Mouse (Mus musculus) intestine, embryonic 16.5 days (tissue): ENCODE measurements around the gene Zfp330. TPM values are rescaled to one million over a fixed set of nuclear protein-coding genes. Genes with fewer than 3 reads are reported as not detected.

Experiments
- ATAC-seq: fragments of 200-750 bp; cut with Nextera tagmentation; 2 replicates; pipeline ENCODE4 v1.8.0; 2017; ENCODE audit warnings: moderate TSS enrichment, moderate library complexity
- H3K27ac ChIP-seq: fragments of 300-500 bp; sonication (generic); 2 replicates; pipeline ENCODE4 v1.5.1; 2014; ENCODE audit warnings: mild to moderate bottlenecking, low read length
- H3K27me3 ChIP-seq: fragments of 300-500 bp; sonication (generic); replicated peaks from 2 replicates; pipeline ENCODE4 v1.6.1; 2014; ENCODE audit warnings: low read length, control low read depth, mixed read lengths; ENCODE audit not compliant: control insufficient read depth, insufficient read depth
- H3K36me3 ChIP-seq: fragments of 300-500 bp; sonication (generic); 2 replicates; pipeline ENCODE4 v1.6.1; 2014; ENCODE audit warnings: low read length, control low read depth; ENCODE audit not compliant: control insufficient read depth, insufficient read depth
- H3K4me1 ChIP-seq: fragments of 300-500 bp; sonication (generic); 2 replicates; pipeline ENCODE4 v1.6.1; 2014; ENCODE audit warnings: low read length, control low read depth, mixed read lengths; ENCODE audit not compliant: control insufficient read depth, insufficient read depth
- H3K4me2 ChIP-seq: fragments of 300-500 bp; sonication (generic); 2 replicates; pipeline ENCODE4 v1.6.1; 2014; ENCODE audit warnings: low read depth, low read length, control low read depth
- H3K4me3 ChIP-seq: fragments of 300-500 bp; sonication (generic); 2 replicates; pipeline ENCODE4 v1.5.1; 2014; ENCODE audit warnings: mild to moderate bottlenecking, low read length
- H3K9ac ChIP-seq: fragments of 300-500 bp; sonication (generic); 2 replicates; pipeline ENCODE4 v1.6.1; 2014; ENCODE audit warnings: low read depth, low read length
- H3K9me3 ChIP-seq: fragments of 300-500 bp; sonication (generic); 2 replicates; pipeline ENCODE4 v1.6.1; 2016; ENCODE audit warnings: low read length, control low read depth; ENCODE audit not compliant: control insufficient read depth
- WGBS: fragments of 180-500 bp; shearing (Covaris S2); extraction: QIAGEN DNeasy Blood & Tissue Kit; methylation state at CpG from one replicate; pipeline ENCODE4 v1.1.7; 2014; 5-methylcytosine and 5-hydroxymethylcytosine counted together
- polyA plus RNA-seq: library from polyadenylated mRNA; unstranded; fragments of >200 nt; fragmentation: Nextera tagmentation; extraction: Ambion mirVana; gene quantifications from 2 replicates; pipeline ENCODE4 v1.2.1, GENCODE M21; 2015

The Zfp330 gene
- polyA plus RNA-seq = 55.8 and 55.9 TPM in 2 replicates

- peak within 1 kb of the TSS; percentile 59 for H3K4me2 ChIP-seq
- H3K36me3 ChIP-seq = no peaks in the 10 kb centered on the region
- no peaks in the 10 kb centered on the region for H3K27me3 ChIP-seq
- H3K9me3 ChIP-seq = no peaks in the 10 kb centered on the region
- 0 out of 2 replicates have a peak, but pooled peaks cover 2% of the 10 kb centered on the region for H3K4me1 ChIP-seq
- peak within 1 kb of the TSS; percentile 87 for H3K4me3 ChIP-seq
- H3K9ac ChIP-seq = peak within 1 kb of the TSS; percentile 92
- WGBS = under 1% methylated on average over 16 of the region's 16 CpGs
- peak within 1 kb of the TSS; percentile 80 for H3K27ac ChIP-seq
- ATAC-seq = peak; percentile 99
These were observed at the start of gene Zfp330 for GRCm38 (mm10) chr8:82774093-82774422. Gene Zfp330, minus strand, starts transcription at chr8:82774160.

- H3K9ac ChIP-seq = no peak overlapping the region
- no peak overlapping the region for H3K4me3 ChIP-seq
- H3K27me3 ChIP-seq = no peaks in the 10 kb centered on the region
- no peak overlapping the region for H3K4me2 ChIP-seq
- H3K36me3 ChIP-seq = no peaks in the 10 kb centered on the region
- H3K27ac ChIP-seq = no peak overlapping the region
- 0 out of 2 replicates have a peak, but pooled peaks cover 2% of the 10 kb centered on the region for H3K4me1 ChIP-seq
- WGBS = 28% methylated on average over 3 of the region's 3 CpGs
- no peak for ATAC-seq
- H3K9me3 ChIP-seq = no peaks in the 10 kb centered on the region
These were observed 4.0 kb upstream of the Zfp330 start for GRCm38 (mm10) chr8:82777945-82778344.

- Histone ChIP-seq H3K9ac (no peak overlapping the region), H3K9me3 (no peaks in the 10 kb centered on the region), H3K27ac (no peak overlapping the region), H3K4me3 (no peak overlapping the region), H3K27me3 (no peaks in the 10 kb centered on the region), H3K4me2 (no peak overlapping the region), H3K4me1 (0 out of 2 replicates have a peak, but pooled peaks cover 2% of the 10 kb centered on the region), H3K36me3 (no peaks in the 10 kb centered on the region)
- 80% methylated on average over 3 of the region's 3 CpGs for WGBS
- ATAC-seq = no peak
These were observed 3.4 kb upstream of the Zfp330 start for GRCm38 (mm10) chr8:82777406-82777805.

- peak; percentile 37 for ATAC-seq
- Histone ChIP-seq H3K4me2 (peak overlapping the region; percentile 58), H3K27ac (no peak overlapping the region; the same call in 1 of the 2 replicates), H3K4me1 (0 out of 2 replicates have a peak, but pooled peaks cover 2% of the 10 kb centered on the region), H3K36me3 (no peaks in the 10 kb centered on the region), H3K4me3 (peak overlapping the region; percentile 87), H3K9ac (peak overlapping the region; percentile 55), H3K27me3 (no peaks in the 10 kb centered on the region), H3K9me3 (no peaks in the 10 kb centered on the region)
- 51% methylated on average over 6 of the region's 6 CpGs for WGBS
These were observed 522 bp upstream of the Zfp330 start for GRCm38 (mm10) chr8:82774482-82774881.

GRCm38 (mm10) chr8:82773332-82774092, 448 bp downstream of the Zfp330 start:
- Histone ChIP-seq H3K4me1 (0 out of 2 replicates have a peak, but pooled peaks cover 2% of the 10 kb centered on the region), H3K9ac (peak overlapping the region; percentile 92), H3K27me3 (no peaks in the 10 kb centered on the region), H3K4me3 (peak overlapping the region; percentile 87), H3K36me3 (peaks cover 2% of the 10 kb centered on the region; the same call in 1 of the 2 replicates), H3K27ac (peak overlapping the region; percentile 80), H3K4me2 (peak overlapping the region; percentile 59), H3K9me3 (no peaks in the 10 kb centered on the region)
- WGBS = 4% methylated on average over 35 of the region's 35 CpGs
- peak; percentile 84 for ATAC-seq

GRCm38 (mm10) chr8:82770886-82771285, 3.1 kb downstream of the Zfp330 start:
- Histone ChIP-seq H3K4me3 (no peak overlapping the region), H3K9me3 (no peaks in the 10 kb centered on the region), H3K4me2 (no peak overlapping the region), H3K27ac (no peak overlapping the region), H3K36me3 (peaks cover 7% of the 10 kb centered on the region; the same call in 1 of the 2 replicates), H3K27me3 (no peaks in the 10 kb centered on the region), H3K9ac (no peak overlapping the region), H3K4me1 (0 out of 2 replicates have a peak, but pooled peaks cover 2% of the 10 kb centered on the region)
- ATAC-seq = no peak
- 92% methylated on average over 3 of the region's 3 CpGs for WGBS

- no peaks in the 10 kb centered on the region for H3K4me1 ChIP-seq
- H3K9ac ChIP-seq = no peak overlapping the region
- H3K27me3 ChIP-seq = no peaks in the 10 kb centered on the region
- no peak overlapping the region for H3K27ac ChIP-seq
- WGBS = 29% methylated on average over 2 of the region's 2 CpGs
- no peak overlapping the region for H3K4me2 ChIP-seq
- no peak overlapping the region for H3K4me3 ChIP-seq
- peaks cover 7% of the 10 kb centered on the region for H3K36me3 ChIP-seq
- H3K9me3 ChIP-seq = no peaks in the 10 kb centered on the region
- ATAC-seq = no peak
These were observed 14.9 kb downstream of the Zfp330 start for GRCm38 (mm10) chr8:82759071-82759470.

- no peaks in the 10 kb centered on the region for H3K36me3 ChIP-seq
- H3K4me2 ChIP-seq = no peak overlapping the region
- 94% methylated on average over 14 of the region's 14 CpGs for WGBS
- H3K27ac ChIP-seq = no peak overlapping the region
- no peak overlapping the region for H3K9ac ChIP-seq
- H3K27me3 ChIP-seq = no peaks in the 10 kb centered on the region
- no peaks in the 10 kb centered on the region for H3K9me3 ChIP-seq
- no peaks in the 10 kb centered on the region for H3K4me1 ChIP-seq
- no peak for ATAC-seq
- H3K4me3 ChIP-seq = no peak overlapping the region
These were observed 19.0 kb downstream of the Zfp330 start for GRCm38 (mm10) chr8:82754946-82755345.

GRCm38 (mm10) chr8:82746617-82747016, 27.3 kb downstream of the Zfp330 start:
- H3K4me3 ChIP-seq = no peak overlapping the region
- H3K4me1 ChIP-seq = no peaks in the 10 kb centered on the region
- no peaks in the 10 kb centered on the region for H3K27me3 ChIP-seq
- H3K9ac ChIP-seq = no peak overlapping the region
- no peak for ATAC-seq
- no peak overlapping the region for H3K4me2 ChIP-seq
- no peaks in the 10 kb centered on the region for H3K36me3 ChIP-seq
- no peak overlapping the region for H3K27ac ChIP-seq
- no peaks in the 10 kb centered on the region for H3K9me3 ChIP-seq
